Mouse (Mus musculus) midbrain, embryonic 13.5 days (tissue): ENCODE results near the gene Scgn. TPM values are rescaled to one million over a fixed set of nuclear protein-coding genes. Genes with fewer than 3 reads are reported as not detected.
A peak's percentile ranks its signal among the peaks of the same experiment; 100 is the strongest.

Source experiments
- ATAC-seq: fragments of 200-750 bp; cut with Nextera tagmentation; 2 replicates; pipeline ENCODE4 v1.8.0; 2017; ENCODE audit warnings: mild to moderate bottlenecking, moderate TSS enrichment, moderate library complexity
- H3K27ac ChIP-seq: fragments of 300-500 bp; sonication (generic); 2 replicates; pipeline ENCODE4 v1.5.1; 2015; ENCODE audit warnings: inconsistent platforms, mild to moderate bottlenecking, moderate library complexity
- H3K27me3 ChIP-seq: fragments of 300-500 bp; sonication (generic); 2 replicates; pipeline ENCODE4 v1.6.1; 2015; ENCODE audit warnings: mild to moderate bottlenecking, inconsistent platforms
- H3K36me3 ChIP-seq: fragments of 300-500 bp; sonication (generic); 2 replicates; pipeline ENCODE4 v1.6.1; 2015; ENCODE audit warnings: mild to moderate bottlenecking, inconsistent platforms
- H3K4me1 ChIP-seq: fragments of 300-500 bp; sonication (generic); replicated peaks from 2 replicates; pipeline ENCODE4 v1.6.1; 2015; ENCODE audit warnings: inconsistent platforms
- H3K4me2 ChIP-seq: fragments of 300-500 bp; sonication (generic); replicated peaks from 2 replicates; pipeline ENCODE4 v1.6.1; 2015; ENCODE audit warnings: moderate library complexity, mild to moderate bottlenecking, inconsistent platforms
- H3K4me3 ChIP-seq: fragments of 300-500 bp; sonication (generic); replicated peaks from 2 replicates; pipeline ENCODE4 v1.5.1; 2015; ENCODE audit warnings: mild to moderate bottlenecking, inconsistent platforms
- H3K9ac ChIP-seq: fragments of 300-500 bp; sonication (generic); replicated peaks from 2 replicates; pipeline ENCODE4 v1.6.1; 2015; ENCODE audit warnings: mild to moderate bottlenecking, inconsistent platforms
- H3K9me3 ChIP-seq: fragments of 300-500 bp; sonication (generic); 2 replicates; pipeline ENCODE4 v1.6.1; 2016; ENCODE audit warnings: mild to moderate bottlenecking, inconsistent platforms
- WGBS: fragments of 180-500 bp; shearing (Covaris S2); methylation state at CpG from one replicate; pipeline ENCODE4 v1.1.7; 2015; 5-methylcytosine and 5-hydroxymethylcytosine counted together
- polyA plus RNA-seq: library from polyadenylated mRNA; unstranded; fragments of >200 nt; fragmentation: Nextera tagmentation; extraction: Ambion mirVana; gene quantifications from 2 replicates; pipeline ENCODE4 v1.2.1, GENCODE M21; 2015

Scgn gene
- polyA plus RNA-seq, 1 experiment from 2014 or later = 1.6 TPM

GRCm38 (mm10) chr13:23990451-23990850 is 563 bp downstream of the Scgn start:
- no peak for ATAC-seq
- Histone ChIP-seq H3K4me2 (peak overlapping the region; percentile 61), H3K27me3 (peaks cover 34% of the 10 kb centered on the region), H3K36me3 (no peaks in the 10 kb centered on the region), H3K9me3 (no peaks in the 10 kb centered on the region), H3K9ac (no peak overlapping the region), H3K4me3 (peak overlapping the region; percentile 32; the same call in 1 of the 2 replicates), H3K27ac (no peak overlapping the region), H3K4me1 (peaks cover 15% of the 10 kb centered on the region)
- 41% methylated on average over 5 of the region's 5 CpGs for WGBS

GRCm38 (mm10) chr13:23985130-23985529 is 5.9 kb downstream of the Scgn start:
- 51% methylated on average over 3 of the region's 3 CpGs for WGBS

GRCm38 (mm10) chr13:23972271-23972670 is 18.7 kb downstream of the Scgn start:
- Histone ChIP-seq H3K9ac (no peak overlapping the region), H3K4me3 (no peak overlapping the region), H3K4me1 (peaks cover 7% of the 10 kb centered on the region), H3K4me2 (no peak overlapping the region), H3K27me3 (no peaks in the 10 kb centered on the region), H3K27ac (peak overlapping the region; percentile 47; the same call in 1 of the 2 replicates), H3K9me3 (no peaks in the 10 kb centered on the region), H3K36me3 (no peaks in the 10 kb centered on the region)
- ATAC-seq = no peak
- WGBS = 65% methylated on average over 5 of the region's 5 CpGs

More at GRCm38 (mm10) chr13:23985130-23985529, 5.9 kb downstream of the Scgn start:
- no peaks in the 10 kb centered on the region for H3K4me1 ChIP-seq
- no peak overlapping the region for H3K27ac ChIP-seq
- ATAC-seq = no peak
- H3K9me3 ChIP-seq = no peaks in the 10 kb centered on the region
- H3K36me3 ChIP-seq = no peaks in the 10 kb centered on the region
- peaks cover 7% of the 10 kb centered on the region; the same call in 1 of the 2 replicates for H3K27me3 ChIP-seq
- H3K4me2 ChIP-seq = no peak overlapping the region
- H3K9ac ChIP-seq = no peak overlapping the region
- no peak overlapping the region for H3K4me3 ChIP-seq

- no peaks in the 10 kb centered on the region for H3K9me3 ChIP-seq
- no peak overlapping the region for H3K9ac ChIP-seq
- no peaks in the 10 kb centered on the region for H3K27me3 ChIP-seq
- ATAC-seq = no peak
- WGBS = 43% methylated on average over 2 of the region's 2 CpGs
- H3K4me2 ChIP-seq = no peak overlapping the region
- H3K36me3 ChIP-seq = no peaks in the 10 kb centered on the region
- H3K4me1 ChIP-seq = peaks cover 7% of the 10 kb centered on the region
- H3K4me3 ChIP-seq = no peak overlapping the region
- H3K27ac ChIP-seq = peak overlapping the region; percentile 47; the same call in 1 of the 2 replicates
Observed at GRCm38 (mm10) chr13:23971870-23972269, 19.1 kb downstream of the Scgn start.

- Histone ChIP-seq H3K27me3 (no peaks in the 10 kb centered on the region), H3K4me2 (no peak overlapping the region), H3K27ac (no peak overlapping the region), H3K9ac (no peak overlapping the region), H3K36me3 (no peaks in the 10 kb centered on the region), H3K4me3 (no peak overlapping the region), H3K4me1 (peaks cover under 1% of the 10 kb centered on the region; the same call in 1 of the 2 replicates), H3K9me3 (no peaks in the 10 kb centered on the region)
- 88% methylated on average over 2 of the region's 2 CpGs for WGBS
- no peak for ATAC-seq
Observed at GRCm38 (mm10) chr13:23964909-23965308, 26.1 kb downstream of the Scgn start.

- no peaks in the 10 kb centered on the region for H3K27me3 ChIP-seq
- H3K27ac ChIP-seq = peak overlapping the region; percentile 19; the same call in 1 of the 2 replicates
- H3K36me3 ChIP-seq = no peaks in the 10 kb centered on the region
- no peak overlapping the region for H3K4me2 ChIP-seq
- WGBS = 20% methylated on average over 2 of the region's 2 CpGs
- H3K4me1 ChIP-seq = peaks cover 17% of the 10 kb centered on the region
- no peak for ATAC-seq
- no peak overlapping the region for H3K4me3 ChIP-seq
- no peak overlapping the region for H3K9ac ChIP-seq
- no peaks in the 10 kb centered on the region for H3K9me3 ChIP-seq
Observed at GRCm38 (mm10) chr13:23959776-23960175, 31.2 kb downstream of the Scgn start.

- no peak for ATAC-seq
- 72% methylated on average over 3 of the region's 3 CpGs for WGBS
- Histone ChIP-seq H3K36me3 (no peaks in the 10 kb centered on the region), H3K4me1 (peaks cover 13% of the 10 kb centered on the region), H3K9me3 (no peaks in the 10 kb centered on the region), H3K9ac (no peak overlapping the region), H3K4me3 (no peak overlapping the region), H3K4me2 (no peak overlapping the region), H3K27me3 (no peaks in the 10 kb centered on the region), H3K27ac (no peak overlapping the region)
Observed at GRCm38 (mm10) chr13:23950928-23951327, 40.1 kb downstream of the Scgn start.

- H3K4me2 ChIP-seq = peak overlapping the region; percentile 20
- H3K9me3 ChIP-seq = no peaks in the 10 kb centered on the region
- no peak overlapping the region for H3K4me3 ChIP-seq
- H3K27ac ChIP-seq = peak overlapping the region; percentile 60
- peak; percentile 91 for ATAC-seq
- WGBS = 20% methylated on average over 14 of the region's 14 CpGs
- H3K36me3 ChIP-seq = no peaks in the 10 kb centered on the region
- no peaks in the 10 kb centered on the region for H3K27me3 ChIP-seq
- H3K9ac ChIP-seq = no peak overlapping the region
- H3K4me1 ChIP-seq = peaks cover 13% of the 10 kb centered on the region
Observed at GRCm38 (mm10) chr13:23949484-23950246, 41.3 kb downstream of the Scgn start.

- Histone ChIP-seq H3K27me3 (no peaks in the 10 kb centered on the region), H3K9me3 (no peaks in the 10 kb centered on the region), H3K36me3 (no peaks in the 10 kb centered on the region), H3K4me2 (no peak overlapping the region), H3K4me1 (peaks cover 13% of the 10 kb centered on the region), H3K4me3 (no peak overlapping the region), H3K9ac (no peak overlapping the region), H3K27ac (no peak overlapping the region)
- WGBS = 30% methylated on average over 2 of the region's 2 CpGs
- ATAC-seq = no peak
Observed at GRCm38 (mm10) chr13:23946254-23946653, 44.8 kb downstream of the Scgn start.

- no peak overlapping the region for H3K4me3 ChIP-seq
- H3K9ac ChIP-seq = no peak overlapping the region
- H3K36me3 ChIP-seq = no peaks in the 10 kb centered on the region
- no peaks in the 10 kb centered on the region for H3K27me3 ChIP-seq
- H3K9me3 ChIP-seq = no peaks in the 10 kb centered on the region
- 0 out of 2 replicates have a peak, but pooled peaks cover 5% of the 10 kb centered on the region for H3K4me1 ChIP-seq
- no peak for ATAC-seq
- H3K27ac ChIP-seq = no peak overlapping the region
- 55% methylated on average over 2 of the region's 2 CpGs for WGBS
- H3K4me2 ChIP-seq = no peak overlapping the region
Observed at GRCm38 (mm10) chr13:23942861-23943260, 48.2 kb downstream of the Scgn start.

- 44% methylated on average over 6 of the region's 6 CpGs for whole genome bisulfite sequencing
Observed at GRCm38 (mm10) chr13:23940291-23940690, 50.7 kb downstream of the Scgn start.

GRCm38 (mm10) chr13:23938699-23939098 is 52.3 kb downstream of the Scgn start:
- Histone ChIP-seq H3K4me2 (no peak overlapping the region), H3K27me3 (no peaks in the 10 kb centered on the region), H3K9me3 (no peaks in the 10 kb centered on the region), H3K27ac (no peak overlapping the region), H3K4me1 (no peaks in the 10 kb centered on the region), H3K4me3 (no peak overlapping the region), H3K9ac (no peak overlapping the region), H3K36me3 (no peaks in the 10 kb centered on the region)
- no peak for ATAC-seq
- 92% methylated on average over 1 of the region's 1 CpGs for WGBS

More at GRCm38 (mm10) chr13:23940291-23940690, 50.7 kb downstream of the Scgn start:
- Histone ChIP-seq H3K4me2 (no peak overlapping the region), H3K4me3 (no peak overlapping the region), H3K27ac (no peak overlapping the region), H3K4me1 (no peaks in the 10 kb centered on the region), H3K27me3 (no peaks in the 10 kb centered on the region), H3K9ac (no peak overlapping the region), H3K36me3 (no peaks in the 10 kb centered on the region), H3K9me3 (no peaks in the 10 kb centered on the region)
- ATAC-seq = no peak

- 96% methylated on average over 10 of the region's 10 CpGs for WGBS
- ATAC-seq = no peak
- Histone ChIP-seq H3K9me3 (no peaks in the 10 kb centered on the region), H3K4me1 (no peaks in the 10 kb centered on the region), H3K27ac (no peak within 1 kb of the TSS), H3K9ac (no peak within 1 kb of the TSS), H3K36me3 (no peaks in the 10 kb centered on the region), H3K27me3 (no peaks in the 10 kb centered on the region), H3K4me2 (no peak within 1 kb of the TSS), H3K4me3 (no peak within 1 kb of the TSS)
Observed at GRCm38 (mm10) chr13:23934211-23934520, 56.8 kb downstream of the Scgn start, which contains the start of gene Hist1h2aa. Gene Hist1h2aa (plus strand): TSS chr13:23934462.
